10 mouse cellular contexts compared by ENCODE assay signal in the genomic region with DNA sequence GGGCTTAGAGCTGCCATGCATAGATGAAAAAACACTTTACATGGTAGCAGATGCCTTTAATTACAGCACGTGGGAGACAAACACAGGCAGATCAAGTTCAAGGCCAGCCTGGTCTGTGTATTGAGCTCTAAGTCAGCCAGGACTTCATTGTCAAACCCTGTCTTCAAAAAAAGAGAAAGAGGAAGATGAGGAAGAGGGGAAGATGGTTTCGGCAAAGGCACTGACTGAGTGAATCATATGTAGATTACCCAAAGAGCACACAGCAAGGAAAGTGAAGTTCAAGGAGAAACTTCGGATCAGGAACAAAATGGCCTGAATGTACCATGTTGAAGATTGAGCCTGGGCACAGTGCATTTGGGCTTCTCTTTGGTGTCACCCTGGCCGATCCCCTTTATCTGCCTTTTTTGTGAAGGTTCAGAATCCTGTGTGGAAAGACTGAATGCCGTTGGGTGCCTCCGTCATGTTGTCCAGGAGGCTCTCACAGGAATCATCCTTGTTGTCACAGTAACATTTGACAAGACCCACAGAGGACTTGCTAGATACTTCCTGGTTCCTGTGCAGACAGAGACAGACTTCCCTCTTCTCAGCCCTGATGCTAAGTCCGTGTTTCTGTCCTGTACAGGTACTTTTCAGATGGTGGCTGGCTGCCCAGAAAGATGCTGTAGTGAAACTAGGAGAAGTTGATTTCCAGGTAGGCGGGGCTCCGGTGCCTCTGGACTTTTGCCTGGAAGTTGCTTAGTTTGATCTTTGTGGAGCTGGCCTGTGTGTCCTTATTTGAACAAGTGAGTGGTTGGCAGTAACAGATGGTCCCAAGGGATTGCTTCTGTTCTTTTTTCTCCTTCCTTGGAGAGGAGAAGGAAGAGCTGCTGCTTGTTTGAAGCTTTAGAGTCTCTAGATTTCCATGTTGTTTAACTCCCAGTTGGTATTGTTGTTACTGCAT.
DNase-seq lines count a peak whose midpoint lies in the region; ATAC-seq lines count a peak whose summit lies in the region.
"Had no signal": no experiment of that assay in that cellular context is flagged by ENCODE, and none has a peak within 500 bp of the region (broad histone marks: within the 10 kb centered on the region; RNA-seq: fewer than 3 reads in every experiment).

No protein-coding gene starts in this region.

- WGBS in heart, embryonic 11.5 days (ENCODE audit: insufficient replicate concordance): 90% methylated on average over 9 of the region's 9 CpGs

- no peak overlapping the region for H3K4me3 ChIP-seq in heart, embryonic 11.5 days (ENCODE audit: low read depth, low read length)

- H3K4me2 ChIP-seq in heart, embryonic 11.5 days: no peak overlapping the region

- no peak for ATAC-seq in heart, embryonic 11.5 days (replicated peaks; ENCODE audit: insufficient number of reproducible peaks, low FRiP score, low TSS enrichment)
- ATAC-seq in megakaryocyte, adult 5-6 weeks (ENCODE audit: poor library complexity, severe bottlenecking): peak; percentile 88

- no peak overlapping the region for H3K9ac ChIP-seq in heart, embryonic 11.5 days (ENCODE audit: low read depth, low read length)
- H3K9ac ChIP-seq: liver, embryonic 14.5 days had no signal

- no peak overlapping the region for H3K27ac ChIP-seq in heart, embryonic 11.5 days (ENCODE audit: low read depth, low read length)
- H3K27ac ChIP-seq: liver, embryonic 14.5 days had no signal

- peak; percentile 87 for DNase-seq in heart, adult 11 months
- peak; percentile 9 for DNase-seq in B cell, adult 2 months
- peak; percentile 76 for DNase-seq in kidney, postnatal 10 days
- DNase-seq in spleen, adult 12 weeks (ENCODE audit: low spot score): no peak
- DNase-seq in cerebellum, adult 9-11 months: no peak
- DNase-seq in cerebellum, adult 11 months: no peak

- H3K27me3 ChIP-seq in heart, embryonic 11.5 days (ENCODE audit: control insufficient read depth, insufficient read depth, low read length): no peaks in the 10 kb centered on the region
- H3K27me3 ChIP-seq: CH12.LX had no signal

- no peaks in the 10 kb centered on the region for H3K9me3 ChIP-seq in heart, embryonic 11.5 days (replicated peaks; ENCODE audit: control insufficient read depth, low read length)

- H3K36me3 ChIP-seq in heart, embryonic 11.5 days (ENCODE audit: control insufficient read depth, insufficient read depth, low read length): no peaks in the 10 kb centered on the region

- no peaks in the 10 kb centered on the region for H3K4me1 ChIP-seq in heart, embryonic 11.5 days (ENCODE audit: control insufficient read depth, insufficient read depth, low read length)

Comparison
In these comparisons a context has a peak if more than half of its experiments do, and no peak if none do; other contexts are left out.
1. DNase-seq: peak in heart, adult 11 months (single experiment), B cell, adult 2 months (2 of 2) and kidney, postnatal 10 days (single experiment); none in spleen, adult 12 weeks (single experiment), cerebellum, adult 9-11 months (single experiment) and cerebellum, adult 11 months (single experiment).